Mouse (Mus musculus) adrenal gland, postnatal 36 days (tissue): ENCODE results near the gene Ror1. TPM values are rescaled to one million over a fixed set of nuclear protein-coding genes. Genes with fewer than 3 reads are reported as not detected.

ENCODE experiments used
- DNase-seq, 2 experiments: peaks; one replicate each; pipeline ENCODE4 v3.0.0; 2021; ENCODE audit warnings: mixed read lengths in 1 of 2
- total RNA-seq, 2 experiments: library from RNA; stranded (reverse); gene quantifications; 2 replicates each; pipeline ENCODE4 v1.2.3; 2021

The Ror1 gene
- total RNA-seq, 2 experiments from 2014 or later = 4.8 to 6.8 TPM

GRCm38 (mm10) chr4:100211331-100211730 lies 115.7 kb downstream of the Ror1 start:
- no peak for DNase-seq

DNA sequence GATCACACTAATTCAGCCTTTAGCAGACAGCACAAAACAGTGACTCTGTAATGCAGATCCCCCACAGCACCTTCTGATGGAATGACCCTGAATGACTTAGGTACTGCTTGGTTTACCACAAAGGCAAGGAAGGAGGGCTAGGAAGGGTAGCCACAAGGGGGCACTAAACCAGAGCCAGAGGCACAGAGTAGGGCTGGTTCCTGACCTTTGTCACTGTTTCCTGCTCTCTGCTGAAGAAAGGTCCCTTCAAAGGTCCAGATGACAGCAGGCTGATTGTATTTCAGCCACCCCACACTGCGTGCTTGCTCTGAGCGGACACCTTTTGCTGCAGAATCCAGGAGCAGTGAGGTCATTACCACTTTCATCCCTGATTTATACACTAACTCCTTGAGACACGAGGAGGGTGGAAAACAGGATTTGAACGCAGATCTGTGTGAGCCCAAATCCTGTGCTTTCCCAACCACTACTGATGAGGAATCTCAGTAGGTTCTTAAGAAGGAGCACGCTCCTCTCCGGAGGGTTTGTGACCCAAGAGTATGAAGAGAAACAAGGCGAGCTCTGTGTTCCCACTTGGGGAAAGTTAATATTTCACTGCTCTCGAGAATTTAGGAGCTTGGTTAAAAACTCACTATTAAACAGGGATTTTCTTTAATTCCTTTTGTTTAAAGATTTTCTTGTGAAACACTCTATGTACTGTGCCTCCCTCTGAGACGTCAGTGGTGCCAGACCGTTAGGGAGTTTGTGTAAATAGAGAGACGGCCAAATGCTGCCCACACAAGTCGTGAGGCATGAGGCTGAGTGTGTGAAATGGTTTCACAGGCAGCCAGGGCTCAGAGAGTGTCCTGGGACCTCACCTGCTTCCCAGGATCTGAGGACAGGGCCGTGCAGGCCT lies 119.0 kb downstream of the Ror1 start:
- peak; percentile 67 to 83 for DNase-seq

GRCm38 (mm10) chr4:100216587-100216986 lies 121.0 kb downstream of the Ror1 start:
- DNase-seq = no peak

DNA sequence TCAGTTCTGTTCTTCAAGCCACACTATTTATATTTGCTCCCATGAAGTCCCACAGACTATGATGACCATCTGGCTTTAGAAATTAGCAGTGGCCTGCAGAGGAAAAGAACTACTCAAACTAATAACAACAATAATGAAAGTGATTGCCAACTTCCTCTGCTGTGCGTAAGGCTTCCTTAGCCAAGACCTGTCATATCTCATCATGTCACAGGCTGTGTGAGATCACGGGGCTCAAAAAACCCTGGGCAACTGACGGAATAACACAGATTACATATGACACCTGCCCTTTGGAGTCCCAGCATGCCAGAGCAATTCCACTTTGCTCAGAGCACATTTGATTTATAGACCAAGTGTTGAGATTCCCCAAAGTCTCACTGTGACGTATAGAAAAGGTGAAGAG lies 123.4 kb downstream of the Ror1 start:
- DNase-seq = no peak

DNA sequence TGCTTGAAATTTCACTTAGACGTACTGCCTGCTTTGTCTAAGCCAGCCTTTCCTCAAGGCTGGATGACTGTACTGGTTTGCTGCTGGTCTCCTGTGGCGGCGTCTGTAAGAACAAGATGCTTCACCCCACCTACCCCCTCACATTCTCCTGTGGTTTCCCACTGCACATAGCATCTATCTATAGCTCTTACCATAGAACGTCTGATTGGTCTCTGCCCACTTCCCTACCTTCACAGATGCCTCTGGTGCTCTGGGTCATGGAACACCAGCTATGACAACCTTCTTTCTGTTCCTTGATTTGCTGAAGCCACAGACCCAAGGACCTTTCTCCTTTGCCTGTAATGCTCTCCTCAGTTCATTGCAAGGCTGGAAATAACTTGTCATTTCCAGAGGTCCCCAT lies 124.0 kb downstream of the Ror1 start:
- no peak for DNase-seq

GRCm38 (mm10) chr4:100221978-100222737 lies 126.6 kb downstream of the Ror1 start:
- no peak for DNase-seq

DNA sequence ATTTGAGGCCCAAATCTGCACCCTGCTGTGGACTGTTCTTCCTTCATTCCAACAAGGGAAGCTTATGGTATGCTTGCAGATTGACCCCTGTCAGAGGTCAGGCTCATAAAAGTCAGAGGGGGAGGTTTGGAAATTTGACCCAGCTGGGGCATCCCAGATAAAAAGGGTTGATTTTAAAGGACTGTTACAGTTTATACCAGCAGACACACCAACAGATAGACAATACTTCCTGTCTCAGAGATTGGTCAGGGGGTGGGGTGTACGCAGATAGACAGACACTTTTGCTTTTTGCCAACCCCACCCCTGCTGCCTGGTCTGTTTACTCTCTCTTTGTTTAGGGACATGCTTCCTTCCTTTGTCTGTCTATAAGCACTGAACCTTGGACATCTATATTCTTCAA lies 127.9 kb downstream of the Ror1 start:
- DNase-seq = no peak

DNA sequence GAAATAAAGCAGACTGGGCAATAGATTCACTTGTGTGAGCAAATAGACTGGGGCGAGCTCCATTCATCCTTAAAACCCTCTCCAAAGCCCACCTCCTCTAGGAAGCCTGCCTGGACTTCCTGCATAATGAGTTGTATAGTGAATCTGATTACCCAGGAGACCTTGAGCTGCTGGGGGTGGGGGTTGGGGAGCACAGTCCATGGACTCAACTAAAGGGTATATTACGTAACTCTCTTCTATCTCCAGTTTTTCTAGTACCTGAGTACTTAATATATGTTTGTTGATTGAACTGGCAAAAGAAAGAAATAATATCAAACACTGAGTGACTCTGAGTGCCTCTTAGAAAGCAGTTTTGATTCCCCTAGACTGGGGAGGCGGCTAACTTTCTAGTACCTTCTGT lies 128.4 kb downstream of the Ror1 start:
- DNase-seq = no peak

GRCm38 (mm10) chr4:100226619-100227018 lies 131.0 kb downstream of the Ror1 start:
- DNase-seq = peak; percentile 32 to 44

GRCm38 (mm10) chr4:100228106-100228505 lies 132.5 kb downstream of the Ror1 start:
- peak; percentile 53 to 77 for DNase-seq

GRCm38 (mm10) chr4:100230245-100230644 lies 134.7 kb downstream of the Ror1 start:
- no peak for DNase-seq

GRCm38 (mm10) chr4:100230963-100231362 lies 135.4 kb downstream of the Ror1 start:
- DNase-seq = no peak

GRCm38 (mm10) chr4:100231906-100232305 lies 136.3 kb downstream of the Ror1 start:
- DNase-seq = peak; percentile 55 to 63

GRCm38 (mm10) chr4:100232541-100232940 lies 136.9 kb downstream of the Ror1 start:
- DNase-seq = no peak

- no peak for DNase-seq
These were observed 138.2 kb downstream of the Ror1 start for GRCm38 (mm10) chr4:100233770-100234169.

DNA sequence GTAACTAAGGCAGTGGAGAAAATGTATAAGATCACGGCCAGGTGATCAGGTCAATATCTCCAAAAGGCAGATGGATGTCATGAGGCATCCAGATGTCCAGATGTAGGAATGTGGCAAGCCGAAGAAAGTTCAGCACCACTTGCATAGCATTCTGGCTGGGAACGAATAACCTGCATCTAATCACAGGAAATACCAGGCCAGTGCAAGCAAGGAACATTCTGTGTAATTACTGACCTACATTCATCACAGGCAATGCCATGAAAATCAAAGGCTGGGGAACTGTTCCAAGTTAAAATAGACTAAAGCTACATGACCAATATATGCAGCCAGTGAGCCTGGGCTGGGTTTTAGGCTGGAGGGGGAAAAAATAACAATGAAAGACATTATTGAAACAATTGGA lies 140.7 kb downstream of the Ror1 start:
- no peak for DNase-seq

GRCm38 (mm10) chr4:100242061-100242756 lies 146.6 kb downstream of the Ror1 start:
- no peak for DNase-seq

DNA sequence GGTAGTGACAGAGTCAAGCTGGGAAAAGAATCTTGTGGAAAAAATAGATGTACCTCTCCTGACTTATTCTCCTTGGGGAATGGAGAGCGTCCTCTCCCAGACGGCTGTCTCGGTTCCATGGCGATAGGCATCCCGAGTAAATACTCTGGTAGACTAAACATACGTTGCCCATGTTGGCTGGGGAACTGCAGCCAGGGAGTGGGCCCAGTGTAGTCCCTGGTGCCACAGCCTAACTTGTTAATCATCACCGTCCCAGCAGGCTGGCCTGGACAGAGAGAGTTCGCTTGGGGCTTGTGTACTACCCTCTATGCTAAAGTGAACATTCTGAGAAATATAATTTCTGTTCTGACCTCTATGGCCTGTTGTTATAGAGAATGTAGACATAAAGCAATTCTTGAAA lies 148.7 kb downstream of the Ror1 start:
- no peak for DNase-seq

- DNase-seq = no peak
These were observed 149.1 kb downstream of the Ror1 start for GRCm38 (mm10) chr4:100244701-100245100.

GRCm38 (mm10) chr4:100247826-100248225 lies 152.2 kb downstream of the Ror1 start:
- peak in 1 of 2 experiments; percentile 46 for DNase-seq

DNA sequence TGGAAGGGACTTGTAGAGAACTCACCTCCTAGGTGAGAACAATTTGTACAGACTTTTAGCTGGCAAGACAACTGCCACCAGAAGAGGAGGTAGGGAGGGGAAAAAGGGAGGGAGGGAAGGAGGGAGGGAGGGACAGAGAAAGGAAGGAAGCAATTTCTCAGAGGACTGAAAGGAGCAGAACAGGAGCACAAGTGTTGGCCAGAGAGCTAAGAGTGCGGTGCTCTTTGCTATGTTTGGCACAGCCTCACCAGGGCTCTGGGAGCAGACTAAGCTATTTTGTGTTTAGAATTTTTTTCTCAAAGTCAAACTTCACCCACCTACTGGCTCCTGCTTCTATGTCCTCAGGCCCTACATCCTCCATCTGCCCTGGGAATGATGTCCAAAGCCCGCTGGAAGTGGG lies 152.7 kb downstream of the Ror1 start:
- no peak for DNase-seq

- no peak for DNase-seq
These were observed 155.7 kb downstream of the Ror1 start for GRCm38 (mm10) chr4:100251270-100251669.

- DNase-seq = no peak
These were observed 156.5 kb downstream of the Ror1 start for GRCm38 (mm10) chr4:100252050-100252449.
